Mouse (Mus musculus): ENCODE data around the gene Qrfpr.

Gene Qrfpr

GRCm38 (mm10) chr3:36150934-36151686 lies 71.0 kb downstream of the Qrfpr start, which contains the start of gene D3Ertd254e:
Gene D3Ertd254e, plus strand, starts transcription at chr3:36151017.
- peak; percentile 67 for DNase-seq (ENCODE audit: low spot score)

GRCm38 (mm10) chr3:36150537-36150933 lies 71.6 kb downstream of the Qrfpr start:
- no peak for DNase-seq (ENCODE audit: low spot score)

- DNase-seq (ENCODE audit: low spot score) = no peak
These were observed 83.1 kb downstream of the Qrfpr start for GRCm38 (mm10) chr3:36138996-36139395.

- no peak for DNase-seq (ENCODE audit: low spot score)
These were observed 83.9 kb downstream of the Qrfpr start for GRCm38 (mm10) chr3:36138171-36138660.

- DNase-seq (ENCODE audit: low spot score) = no peak
These were observed 84.6 kb downstream of the Qrfpr start for GRCm38 (mm10) chr3:36137560-36137959.

GRCm38 (mm10) chr3:36136152-36136551 lies 86.0 kb downstream of the Qrfpr start:
- no peak for DNase-seq (ENCODE audit: low spot score)
